Mouse (Mus musculus): Measurements from ENCODE around the gene Gm20388. TPM values are rescaled to one million over a fixed set of nuclear protein-coding genes. Genes with fewer than 3 reads are reported as not detected.

Gene Gm20388
- polyA plus RNA-seq, 1 experiment from 2014 or later, result 1.7 TPM

DNA sequence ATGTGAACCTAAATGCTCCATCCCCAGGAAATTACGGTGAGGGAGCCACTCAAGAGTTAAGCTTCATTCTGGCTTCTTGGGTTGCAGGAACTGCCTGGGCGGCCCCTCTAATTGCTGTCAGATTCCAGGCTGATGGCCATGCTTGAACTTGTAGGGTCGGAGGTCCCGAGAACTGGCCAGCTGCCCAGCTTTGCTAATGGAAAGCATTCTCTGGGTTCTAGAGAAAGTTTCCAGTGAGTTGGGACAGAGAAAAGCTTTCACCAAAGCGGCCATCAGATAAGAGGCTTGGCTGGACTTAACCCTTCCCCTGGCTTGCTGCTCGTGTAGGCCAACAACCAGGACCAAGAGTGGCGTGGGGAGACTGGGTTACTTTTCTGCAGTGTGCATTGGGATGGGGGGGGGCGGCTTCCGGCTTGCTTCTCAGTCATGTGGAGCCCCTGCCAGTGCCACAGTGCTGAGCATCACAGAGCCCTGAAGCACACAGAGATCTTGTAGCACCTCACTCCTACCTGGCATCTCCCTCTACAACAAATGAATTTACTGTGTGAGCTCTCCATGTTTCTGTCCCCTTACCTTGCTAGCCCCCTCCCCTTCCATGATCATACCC lies 3437.7 kb downstream of the Gm20388 start:
- Histone ChIP-seq H3K36me3 (peaks cover 13% of the 10 kb centered on the region; the same call in 1 of the 2 replicates), H3K4me1 (replicated peaks) (peaks cover 30% of the 10 kb centered on the region), H3K9me3 (no peaks in the 10 kb centered on the region), H3K27me3 (ENCODE audit: insufficient read depth, poor library complexity, severe bottlenecking) (no peaks in the 10 kb centered on the region), H3K27ac (peak overlapping the region; percentile 20; the same call in 1 of the 2 replicates), H3K4me3 (no peak overlapping the region)
- WGBS, result 63% methylated on average over 9 of the region's 9 CpGs
- peak; percentile 54 for DNase-seq (ENCODE audit: low spot score)

DNA sequence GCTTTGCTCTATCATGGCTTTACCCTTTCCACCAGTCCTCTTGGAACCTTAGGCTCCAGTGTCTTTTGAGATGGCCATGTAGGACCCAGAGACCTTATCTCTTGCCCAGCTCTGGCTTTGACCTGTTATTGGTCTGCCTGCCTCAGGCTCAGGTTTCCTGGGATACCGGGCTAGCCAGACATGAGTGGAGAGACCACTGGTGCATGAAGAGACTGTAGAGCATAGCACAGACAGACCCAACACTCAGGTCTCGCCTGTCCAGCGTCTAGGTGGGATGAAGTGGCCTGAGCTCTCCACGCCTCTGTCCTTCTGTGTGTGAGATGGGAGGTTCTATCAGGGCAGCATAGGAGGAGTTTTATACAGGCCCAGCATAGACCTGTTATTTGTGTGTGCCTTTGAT lies 3438.4 kb downstream of the Gm20388 start:
- no peaks in the 10 kb centered on the region for H3K9me3 ChIP-seq
- no peak overlapping the region for H3K4me3 ChIP-seq
- peak overlapping the region; percentile 20; the same call in 1 of the 2 replicates for H3K27ac ChIP-seq
- peaks cover 36% of the 10 kb centered on the region for H3K4me1 ChIP-seq (replicated peaks)
- WGBS, result 79% methylated on average over 4 of the region's 4 CpGs
- no peaks in the 10 kb centered on the region; the same call in 1 of the 2 replicates for H3K27me3 ChIP-seq (ENCODE audit: insufficient read depth, poor library complexity, severe bottlenecking)
- DNase-seq (ENCODE audit: low spot score), result no peak
- H3K36me3 ChIP-seq, result peaks cover 13% of the 10 kb centered on the region; the same call in 1 of the 2 replicates

DNA sequence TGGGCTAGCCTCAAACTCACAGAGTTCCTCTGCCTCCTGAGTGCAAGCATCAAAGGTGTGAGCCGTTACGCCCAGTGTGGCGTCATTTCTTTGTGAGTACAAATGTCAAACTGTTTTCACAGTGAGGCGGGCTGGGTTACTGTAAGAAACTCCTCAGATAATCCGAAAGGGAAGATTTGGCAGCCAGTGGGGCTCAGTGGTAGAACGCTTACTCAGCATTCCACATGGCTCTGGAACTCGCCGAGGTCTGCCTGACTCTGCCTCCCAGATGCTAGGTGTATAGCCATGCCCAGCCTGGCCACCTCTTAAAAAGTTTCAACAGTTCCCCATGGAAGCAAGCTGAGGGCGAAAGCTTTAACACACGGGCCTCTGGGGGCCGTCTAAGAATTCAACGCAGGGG lies 3441.5 kb downstream of the Gm20388 start:
- Histone ChIP-seq H3K4me3 (no peak overlapping the region), H3K9me3 (no peaks in the 10 kb centered on the region), H3K4me1 (replicated peaks) (peaks cover 38% of the 10 kb centered on the region), H3K27ac (no peak overlapping the region), H3K27me3 (ENCODE audit: insufficient read depth, poor library complexity, severe bottlenecking) (no peaks in the 10 kb centered on the region; the same call in 1 of the 2 replicates), H3K36me3 (peaks cover 26% of the 10 kb centered on the region)
- 89% methylated on average over 12 of the region's 12 CpGs for WGBS
- no peak for DNase-seq (ENCODE audit: low spot score)

DNA sequence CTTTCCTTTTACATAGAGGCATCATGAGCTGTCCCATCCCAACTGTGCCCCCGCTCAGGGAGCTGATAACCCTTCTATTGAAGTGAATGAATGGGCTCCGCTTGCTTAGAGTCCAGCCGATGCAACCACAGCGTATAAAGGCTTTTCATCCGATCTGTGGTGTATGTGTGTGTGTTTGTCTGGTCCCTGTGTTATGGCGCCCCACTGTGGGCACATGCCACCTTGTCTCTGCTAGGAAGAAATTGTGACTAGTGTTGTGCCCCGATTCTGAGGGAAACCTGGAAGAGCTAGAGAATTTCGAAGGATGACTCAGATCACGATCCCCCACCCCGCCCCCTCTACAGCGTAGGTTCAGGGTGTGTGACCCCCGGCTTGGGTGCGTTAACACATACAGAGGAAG lies 3442.1 kb downstream of the Gm20388 start:
- Histone ChIP-seq H3K4me3 (no peak overlapping the region), H3K4me1 (replicated peaks) (peaks cover 37% of the 10 kb centered on the region), H3K36me3 (peaks cover 32% of the 10 kb centered on the region), H3K9me3 (no peaks in the 10 kb centered on the region), H3K27ac (no peak overlapping the region; the same call in 1 of the 2 replicates), H3K27me3 (ENCODE audit: insufficient read depth, poor library complexity, severe bottlenecking) (no peaks in the 10 kb centered on the region; the same call in 1 of the 2 replicates)
- peak; percentile 53 for DNase-seq (ENCODE audit: low spot score)
- 60% methylated on average over 13 of the region's 13 CpGs for WGBS

DNA sequence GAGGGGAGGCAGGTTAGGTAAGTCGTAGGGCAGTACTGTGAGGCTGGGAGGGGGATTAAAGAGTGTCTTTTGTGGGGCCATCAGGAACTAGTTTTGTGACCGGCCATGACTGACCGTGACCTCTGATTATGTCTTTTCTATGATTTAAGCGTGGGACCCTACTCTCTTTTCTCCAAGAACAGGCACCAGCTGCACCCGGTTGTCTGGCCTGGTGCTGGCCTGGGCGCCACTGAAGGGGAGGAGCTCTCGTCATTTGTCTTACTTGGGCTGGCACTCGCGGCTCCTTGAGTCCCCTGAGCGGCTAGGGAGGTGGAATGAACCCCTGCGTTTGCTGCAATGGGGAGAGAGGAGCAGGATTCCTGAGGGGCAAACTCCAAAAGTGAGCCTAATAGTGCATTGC lies 3442.6 kb downstream of the Gm20388 start:
- WGBS, result 51% methylated on average over 11 of the region's 11 CpGs
- DNase-seq (ENCODE audit: low spot score), result no peak

DNA sequence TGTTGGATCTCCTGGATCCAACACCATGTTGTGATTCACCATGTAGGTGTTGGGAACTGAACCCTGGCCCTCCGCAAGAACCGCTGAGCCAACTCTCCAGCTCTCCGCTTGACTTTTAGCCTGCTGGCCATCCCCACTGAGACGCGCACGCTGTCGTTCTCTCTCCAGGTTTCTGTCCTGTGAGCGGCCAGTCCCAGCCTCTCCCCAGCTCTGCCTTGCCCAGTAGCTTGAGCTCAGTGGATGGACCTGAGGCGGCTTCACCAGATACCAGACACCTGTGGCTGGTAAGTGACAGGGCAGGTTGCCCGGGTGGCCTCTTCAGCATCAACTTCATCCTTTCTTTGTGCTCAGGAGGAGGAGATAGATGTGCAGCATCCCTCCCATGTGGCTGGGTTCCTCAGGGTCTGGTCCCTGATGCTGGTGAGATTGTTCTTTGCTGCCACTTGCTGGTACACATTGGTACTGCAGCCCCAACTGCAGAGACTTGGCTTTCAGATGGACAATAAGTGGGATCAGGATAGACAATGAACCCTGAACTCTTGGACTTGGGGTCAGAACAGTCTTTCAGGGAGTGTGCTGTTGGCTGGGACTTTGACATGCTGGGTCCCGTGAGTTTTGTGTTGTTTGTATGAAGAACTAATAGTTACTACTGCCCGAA lies 3450.6 kb downstream of the Gm20388 start:
- Histone ChIP-seq H3K9me3 (no peaks in the 10 kb centered on the region), H3K4me3 (no peak overlapping the region), H3K27me3 (ENCODE audit: insufficient read depth, poor library complexity, severe bottlenecking) (peaks cover 7% of the 10 kb centered on the region; the same call in 1 of the 2 replicates), H3K4me1 (replicated peaks) (peaks cover 3% of the 10 kb centered on the region; the same call in 1 of the 2 replicates), H3K27ac (no peak overlapping the region), H3K36me3 (peaks cover 56% of the 10 kb centered on the region)
- 38% methylated on average over 12 of the region's 12 CpGs for WGBS
- peak; percentile 88 for DNase-seq (ENCODE audit: low spot score)

More for the DNA sequence above, 3442.6 kb downstream of the Gm20388 start:
- Histone ChIP-seq H3K4me3 (no peak overlapping the region), H3K27me3 (ENCODE audit: insufficient read depth, poor library complexity, severe bottlenecking) (no peaks in the 10 kb centered on the region; the same call in 1 of the 2 replicates), H3K27ac (no peak overlapping the region; the same call in 1 of the 2 replicates), H3K9me3 (no peaks in the 10 kb centered on the region), H3K4me1 (replicated peaks) (peaks cover 33% of the 10 kb centered on the region), H3K36me3 (peaks cover 33% of the 10 kb centered on the region)

DNA sequence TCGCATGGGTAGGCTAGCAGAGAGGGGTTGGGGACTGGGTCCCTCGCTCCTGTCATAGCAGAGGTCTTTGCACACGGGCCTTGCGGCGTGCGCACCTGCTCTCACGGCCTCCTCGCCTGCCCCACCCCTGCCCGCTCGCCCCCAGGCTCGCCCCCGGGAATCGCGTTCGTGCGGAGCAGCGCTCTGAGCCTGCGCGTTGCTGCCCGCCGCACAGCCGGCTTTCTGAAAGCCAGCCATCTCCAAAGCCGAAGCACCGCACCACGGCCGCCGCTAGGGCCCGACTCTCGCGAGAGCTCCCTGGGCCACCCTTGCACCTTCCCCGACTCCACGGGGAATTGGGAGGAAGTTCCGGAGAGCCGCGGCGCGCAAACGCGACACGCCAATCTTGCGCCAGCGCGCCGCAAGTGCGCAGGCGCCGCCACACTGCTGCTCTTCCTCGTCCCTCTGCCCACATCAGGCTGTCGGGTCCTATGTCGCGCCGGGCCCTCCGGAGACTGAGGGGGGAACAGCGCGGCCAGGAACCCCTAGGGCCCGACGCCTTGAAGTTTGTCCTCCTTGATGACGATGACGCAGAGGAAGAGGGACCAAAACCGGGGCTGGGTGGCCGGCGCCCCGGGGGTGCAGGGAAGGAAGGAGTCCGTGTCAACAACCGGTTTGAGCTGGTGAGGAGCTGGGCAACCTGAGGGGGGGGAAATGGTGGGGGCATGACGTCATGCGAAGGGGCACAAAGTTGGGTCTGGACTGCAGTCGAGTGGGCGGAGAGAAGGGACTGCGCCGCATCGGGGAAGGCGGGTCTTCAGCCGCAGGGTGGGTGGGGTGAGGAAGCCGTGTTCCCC lies 3463.0 kb downstream of the Gm20388 start, which contains the start of gene Tcf25:
Gene Tcf25 (plus strand): TSS at position 351 of the 836 bp plus-strand sequence.
- 0 out of 2 replicates have a peak, but pooled peaks cover 3% of the 10 kb centered on the region for H3K27me3 ChIP-seq (ENCODE audit: insufficient read depth, poor library complexity, severe bottlenecking)
- peak within 1 kb of the TSS; percentile 95 for H3K27ac ChIP-seq
- H3K4me1 ChIP-seq (replicated peaks), result peaks cover 30% of the 10 kb centered on the region
- WGBS, result under 1% methylated on average over 75 of the region's 75 CpGs
- peaks cover 47% of the 10 kb centered on the region for H3K36me3 ChIP-seq
- peak within 1 kb of the TSS; percentile 80 for H3K4me3 ChIP-seq
- H3K9me3 ChIP-seq, result no peaks in the 10 kb centered on the region
- peak; percentile 97 for DNase-seq (ENCODE audit: low spot score)

DNA sequence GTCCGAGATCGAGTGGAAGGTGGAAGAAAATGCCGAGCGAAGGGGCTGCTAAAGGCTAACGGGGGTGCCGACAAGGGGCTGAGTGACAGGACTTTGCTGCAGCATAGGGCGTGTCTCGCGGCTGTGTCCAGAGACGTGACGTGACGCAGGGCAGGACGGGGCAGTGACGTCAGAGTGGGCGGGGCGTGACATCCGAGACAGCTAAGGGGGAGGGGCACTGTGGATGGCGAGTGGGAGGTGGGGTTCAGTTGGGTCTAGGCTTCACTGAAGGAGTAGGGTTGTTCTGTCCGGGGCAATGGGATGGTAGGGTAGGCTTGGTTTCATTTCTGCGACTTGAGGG lies 3463.6 kb downstream of the Gm20388 start:
- H3K4me1 ChIP-seq (replicated peaks), result peaks cover 30% of the 10 kb centered on the region
- peak overlapping the region; percentile 80 for H3K4me3 ChIP-seq
- peak overlapping the region; percentile 95 for H3K27ac ChIP-seq
- WGBS, result under 1% methylated on average over 20 of the region's 20 CpGs
- 0 out of 2 replicates have a peak, but pooled peaks cover 3% of the 10 kb centered on the region for H3K27me3 ChIP-seq (ENCODE audit: insufficient read depth, poor library complexity, severe bottlenecking)
- DNase-seq (ENCODE audit: low spot score), result peak; percentile 95
- no peaks in the 10 kb centered on the region for H3K9me3 ChIP-seq
- peaks cover 42% of the 10 kb centered on the region for H3K36me3 ChIP-seq

DNA sequence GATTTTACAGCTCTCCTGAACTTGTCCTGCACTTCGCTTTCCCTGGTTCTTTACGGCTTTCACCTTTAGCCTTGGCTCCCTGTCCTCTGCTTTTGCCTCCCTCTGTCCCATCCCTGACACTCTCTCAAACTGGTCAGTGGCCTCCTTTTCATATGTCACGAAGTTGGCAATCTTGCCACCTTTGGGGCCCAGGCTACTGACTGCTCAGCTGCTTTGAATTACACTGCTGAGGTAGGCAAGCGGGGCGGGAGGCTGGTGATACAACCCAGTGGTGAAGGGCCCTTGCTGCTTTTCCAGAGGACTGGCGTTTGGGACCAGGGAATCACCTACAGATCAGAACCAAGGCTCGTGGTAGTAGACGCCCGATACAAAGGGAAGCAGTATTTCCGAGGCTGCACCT lies 3465.1 kb downstream of the Gm20388 start:
- Histone ChIP-seq H3K4me3 (no peak overlapping the region), H3K36me3 (peaks cover 30% of the 10 kb centered on the region), H3K27me3 (ENCODE audit: insufficient read depth, poor library complexity, severe bottlenecking) (0 out of 2 replicates have a peak, but pooled peaks cover 2% of the 10 kb centered on the region), H3K4me1 (replicated peaks) (peaks cover 30% of the 10 kb centered on the region), H3K9me3 (no peaks in the 10 kb centered on the region), H3K27ac (no peak overlapping the region)
- DNase-seq (ENCODE audit: low spot score), result no peak
- WGBS, result 90% methylated on average over 10 of the region's 10 CpGs

DNA sequence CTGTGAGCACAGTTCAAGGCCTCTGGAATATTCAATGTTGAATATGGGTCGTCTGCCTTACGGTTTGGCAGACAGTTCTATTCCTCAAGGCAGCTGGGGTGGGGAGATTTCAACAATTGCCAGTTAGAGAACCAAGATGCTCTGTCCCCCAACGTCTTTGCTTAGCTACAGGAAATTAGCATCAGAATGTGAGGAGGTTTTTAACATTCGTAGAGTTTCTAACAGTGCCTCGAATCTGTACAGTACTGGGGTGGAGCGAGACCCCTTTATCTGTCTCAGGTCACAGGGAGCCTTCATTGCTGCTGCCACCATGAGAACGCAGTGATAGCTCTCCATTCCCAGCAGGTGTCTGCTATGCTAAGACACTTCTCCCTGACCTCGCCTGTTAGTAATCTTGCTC lies 3465.5 kb downstream of the Gm20388 start:
- H3K27ac ChIP-seq, result no peak overlapping the region
- H3K4me3 ChIP-seq, result no peak overlapping the region
- 75% methylated on average over 8 of the region's 8 CpGs for WGBS
- peaks cover 30% of the 10 kb centered on the region for H3K4me1 ChIP-seq (replicated peaks)
- no peaks in the 10 kb centered on the region for H3K9me3 ChIP-seq
- H3K27me3 ChIP-seq (ENCODE audit: insufficient read depth, poor library complexity, severe bottlenecking), result no peaks in the 10 kb centered on the region
- no peak for DNase-seq (ENCODE audit: low spot score)
- H3K36me3 ChIP-seq, result peaks cover 34% of the 10 kb centered on the region

DNA sequence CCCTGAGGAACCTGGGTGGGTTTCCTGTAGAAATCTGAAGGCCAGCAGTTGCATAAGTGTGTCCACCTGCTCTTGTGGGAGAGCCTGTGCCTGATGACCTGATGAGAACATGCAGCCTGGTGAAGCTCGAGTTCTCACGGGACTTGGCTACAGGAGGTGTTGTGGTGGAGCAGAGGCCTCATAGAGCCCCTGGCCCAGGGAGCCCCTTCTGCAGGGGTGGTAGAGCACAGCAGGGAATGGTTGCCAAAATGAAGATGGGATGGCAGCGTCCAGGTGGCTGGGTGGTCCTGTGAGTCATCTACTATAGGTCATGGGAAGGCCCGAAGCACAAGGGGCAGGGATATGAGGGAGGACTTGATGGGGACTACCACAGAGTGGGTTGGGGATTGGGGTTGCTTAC lies 3471.1 kb downstream of the Gm20388 start:
- Histone ChIP-seq H3K27ac (no peak overlapping the region), H3K4me1 (replicated peaks) (no peaks in the 10 kb centered on the region), H3K36me3 (peaks cover 76% of the 10 kb centered on the region), H3K27me3 (ENCODE audit: insufficient read depth, poor library complexity, severe bottlenecking) (no peaks in the 10 kb centered on the region), H3K9me3 (no peaks in the 10 kb centered on the region), H3K4me3 (no peak overlapping the region)
- 91% methylated on average over 4 of the region's 4 CpGs for WGBS
- no peak for DNase-seq (ENCODE audit: low spot score)

DNA sequence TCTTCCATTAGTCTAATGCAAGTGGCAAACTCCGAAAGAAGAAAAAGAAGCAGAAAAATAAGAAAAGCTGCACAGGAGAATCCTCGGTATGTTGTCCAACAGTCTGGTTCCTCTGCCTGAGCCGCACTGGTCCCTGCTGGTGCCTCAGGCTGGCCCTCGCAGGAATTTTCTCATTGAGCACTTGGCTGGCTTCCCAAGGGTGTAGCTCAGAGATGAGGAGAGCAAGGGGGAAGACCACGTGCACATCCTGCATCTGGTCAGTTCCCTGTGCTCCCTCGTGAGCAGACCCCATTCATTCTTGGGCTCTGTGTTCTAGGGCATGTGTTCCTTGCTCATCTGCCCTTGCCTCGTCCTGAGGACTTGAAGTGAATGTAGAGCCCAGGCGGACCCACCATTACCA lies 3471.9 kb downstream of the Gm20388 start:
- WGBS, result 94% methylated on average over 8 of the region's 8 CpGs
- H3K27ac ChIP-seq, result no peak overlapping the region
- H3K9me3 ChIP-seq, result no peaks in the 10 kb centered on the region
- H3K36me3 ChIP-seq, result peaks cover 76% of the 10 kb centered on the region
- H3K4me1 ChIP-seq (replicated peaks), result no peaks in the 10 kb centered on the region
- H3K4me3 ChIP-seq, result no peak overlapping the region
- DNase-seq (ENCODE audit: low spot score), result no peak
- no peaks in the 10 kb centered on the region for H3K27me3 ChIP-seq (ENCODE audit: insufficient read depth, poor library complexity, severe bottlenecking)

Data from hindbrain, embryonic 10.5 days (tissue).